Mouse (Mus musculus): Measurements from ENCODE around the gene Dlg4.

- TF ChIP-seq POLR2A (IDR thresholded peaks at IDR 0.05; ENCODE audit: low read depth, low read length) (no peak), CTCF (IDR thresholded peaks at IDR 0.05; ENCODE audit: extremely low read depth, insufficient read depth, insufficient read length, insufficient replicate concordance) (no peak)
These were observed 60.7 kb downstream of the Dlg4 start for GRCm38 (mm10) chr11:70077441-70077840.

All from spleen, adult 2 months (tissue).